Mouse (Mus musculus) testis, adult 2 months (tissue): ENCODE data around the gene Atp6ap1l.

Source experiments
- CTCF ChIP-seq: fragments of 200-500 bp; IDR thresholded peaks from 2 replicates; pipeline ENCODE4 v1.5.1; 2012; ENCODE audit warnings: low read depth, mild to moderate bottlenecking, inconsistent platforms, low read length, moderate library complexity; ENCODE audit not compliant: control insufficient read depth, insufficient read depth, insufficient replicate concordance
- POLR2A ChIP-seq: fragments of 200-500 bp; IDR thresholded peaks from 2 replicates; pipeline ENCODE4 v1.6.1; 2012; ENCODE audit warnings: low read depth, mild to moderate bottlenecking, inconsistent platforms, low read length, moderate library complexity; ENCODE audit not compliant: control insufficient read depth

- TF ChIP-seq CTCF (no peak), POLR2A (no peak)
Measured at GRCm38 (mm10) chr13:90896098-90896497, 9.1 kb downstream of the Atp6ap1l start.
